Mouse (Mus musculus): ENCODE measurements at regions not wholly inside any gene's neighbourhood (a gene's known extent, or its start where the extent isn't known, plus 50 kb on each side); places are given as distances from the start of the nearest gene placed in this dataset.
"Not testable (repeated sequence)": the region's sequence is repeated elsewhere in the genome, so short reads cannot be mapped to it uniquely, and the experiment has no call there.

DNA sequence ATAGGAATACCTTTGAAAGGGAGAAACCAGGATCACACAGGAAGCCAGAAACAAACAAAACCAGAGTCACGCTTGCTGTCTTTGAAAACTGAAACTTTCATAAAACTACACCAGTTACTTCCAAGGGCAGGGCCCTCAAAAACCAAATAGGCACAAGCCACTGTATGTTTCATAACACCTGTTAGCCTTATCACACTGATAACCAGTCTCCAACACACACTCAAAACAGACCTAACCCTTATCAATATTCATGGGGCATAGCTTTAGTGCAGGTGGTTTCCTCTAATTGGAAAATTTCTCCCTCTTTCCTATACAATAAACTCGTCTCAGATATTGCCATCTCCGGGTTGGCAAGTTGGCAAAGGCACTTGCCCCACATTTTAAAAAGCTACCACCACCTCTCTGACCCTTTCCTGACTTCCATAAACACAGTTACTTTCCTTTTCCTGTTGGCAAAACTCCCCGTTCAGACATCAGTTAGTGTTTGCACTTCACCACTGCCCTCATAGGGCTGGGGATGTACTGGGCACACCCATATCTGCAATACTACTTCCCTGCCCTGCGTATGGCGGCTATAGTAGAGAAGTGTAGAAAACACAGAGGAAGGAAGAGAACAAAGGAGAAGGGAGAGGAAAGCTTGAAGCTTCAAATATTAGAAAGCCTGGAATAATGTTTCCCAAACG, 169.1 kb upstream of the Col8a1 start:
- no peak for DNase-seq (ENCODE audit: low spot score)

DNA sequence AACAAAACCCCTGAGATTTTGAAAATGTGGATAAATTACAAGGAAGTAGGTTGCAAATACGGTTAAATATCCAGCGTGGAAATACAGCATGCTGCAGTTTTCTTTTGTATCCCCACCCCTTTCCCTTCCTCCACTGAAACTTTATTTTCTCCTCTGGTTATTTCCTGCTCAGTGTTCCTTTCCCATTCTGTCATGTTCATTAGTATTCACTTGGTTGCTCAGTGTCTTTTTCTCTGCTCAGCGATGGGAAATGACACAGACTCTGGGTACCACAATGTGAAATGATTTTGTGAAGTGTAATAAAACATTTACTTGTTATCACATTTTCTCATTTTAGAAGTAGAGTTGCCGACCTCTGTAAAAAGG, 169.6 kb upstream of the Col8a1 start:
- DNase-seq (ENCODE audit: low spot score), result no peak

DNA sequence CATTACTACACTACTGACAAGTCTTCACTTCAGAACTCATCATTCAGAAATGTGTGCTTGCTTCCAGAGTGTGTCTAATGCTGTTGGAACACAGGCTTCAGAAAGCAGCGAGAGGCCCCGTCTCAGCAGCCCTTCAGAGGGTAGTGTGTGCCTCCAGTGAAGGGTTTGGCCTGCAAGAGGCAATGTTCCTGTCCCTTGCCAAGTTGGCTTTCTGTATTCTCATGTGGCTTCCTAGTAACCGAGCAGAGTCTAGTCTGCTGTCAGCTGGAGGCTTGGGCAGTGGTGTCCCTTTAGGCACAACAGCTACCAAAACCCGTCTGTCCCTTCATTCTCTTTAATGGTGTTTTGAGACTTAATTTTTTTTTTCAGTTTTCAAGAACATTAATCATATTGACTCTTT, 173.3 kb upstream of the Col8a1 start:
- DNase-seq (ENCODE audit: low spot score), result no peak

DNA sequence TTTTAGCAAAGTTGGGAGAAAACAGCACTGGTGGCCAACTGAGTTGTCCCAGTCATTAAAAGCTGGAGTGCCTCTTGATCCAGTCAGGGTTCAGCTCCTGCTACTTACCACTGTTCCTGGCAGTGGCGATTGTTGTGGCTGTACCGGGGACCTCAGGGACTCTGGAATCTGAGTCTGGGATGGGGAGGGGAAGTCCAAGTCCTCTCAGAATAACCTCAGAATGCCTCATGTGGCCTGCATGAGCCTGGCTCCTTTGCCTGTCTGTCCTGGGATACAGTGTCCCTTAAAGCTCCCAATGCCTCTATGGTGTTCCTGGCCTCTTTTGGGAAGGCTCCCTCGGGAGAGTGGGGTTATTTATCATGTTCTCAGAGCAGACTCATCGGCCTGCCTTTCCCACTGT, 173.8 kb upstream of the Col8a1 start:
- no peak for DNase-seq (ENCODE audit: low spot score)

DNA sequence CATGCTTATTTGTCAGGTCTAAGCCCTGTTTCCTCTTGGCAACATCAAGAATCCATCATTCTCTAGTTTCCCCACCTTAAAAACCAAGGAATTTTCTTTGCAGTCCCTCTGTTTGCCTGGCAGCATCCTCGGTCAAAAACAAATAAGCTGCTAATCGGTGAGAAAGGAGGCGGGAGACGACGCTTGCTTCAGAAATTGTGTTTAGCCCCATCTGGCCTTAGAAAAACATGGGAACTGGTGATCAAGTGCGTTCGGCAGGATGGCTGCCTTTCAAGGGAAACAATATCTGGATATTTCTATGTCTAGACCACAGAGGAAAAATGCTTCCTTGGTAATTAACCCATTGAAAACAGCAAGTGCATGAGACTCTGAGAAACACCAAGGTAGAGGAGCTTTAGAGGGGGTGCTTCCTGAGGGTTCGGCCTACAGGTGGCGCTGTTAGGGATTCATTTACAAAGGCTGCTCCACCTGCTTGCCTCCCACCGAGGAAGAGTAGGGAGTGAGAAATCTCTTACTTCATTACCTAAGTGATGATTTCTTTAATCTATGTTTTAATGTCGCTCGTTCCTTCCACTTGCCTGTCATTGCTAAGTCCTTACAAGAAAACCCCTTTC, 174.7 kb upstream of the Col8a1 start:
- DNase-seq (ENCODE audit: low spot score), result no peak

DNA sequence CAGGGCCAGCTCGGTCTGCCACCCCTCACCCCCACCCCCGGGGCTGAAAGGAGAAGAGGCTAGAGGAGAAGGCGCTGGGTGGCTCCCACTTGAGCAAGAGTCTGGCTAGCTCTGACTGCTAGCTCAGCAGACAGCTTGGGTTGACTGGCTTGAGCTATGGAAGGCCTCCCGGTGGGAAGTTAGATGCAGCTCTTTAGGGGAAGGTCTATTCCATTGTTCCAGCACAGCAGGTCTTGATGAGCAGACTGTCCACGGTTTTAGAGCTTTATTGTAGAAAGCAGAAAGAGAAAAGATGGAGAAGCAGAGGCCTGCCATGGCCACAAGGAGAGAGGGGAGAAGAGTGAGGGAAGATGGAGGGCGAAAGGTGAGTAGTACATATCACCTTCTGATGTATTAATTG, 190.9 kb upstream of the Col8a1 start:
- no peak for DNase-seq (ENCODE audit: low spot score)

DNA sequence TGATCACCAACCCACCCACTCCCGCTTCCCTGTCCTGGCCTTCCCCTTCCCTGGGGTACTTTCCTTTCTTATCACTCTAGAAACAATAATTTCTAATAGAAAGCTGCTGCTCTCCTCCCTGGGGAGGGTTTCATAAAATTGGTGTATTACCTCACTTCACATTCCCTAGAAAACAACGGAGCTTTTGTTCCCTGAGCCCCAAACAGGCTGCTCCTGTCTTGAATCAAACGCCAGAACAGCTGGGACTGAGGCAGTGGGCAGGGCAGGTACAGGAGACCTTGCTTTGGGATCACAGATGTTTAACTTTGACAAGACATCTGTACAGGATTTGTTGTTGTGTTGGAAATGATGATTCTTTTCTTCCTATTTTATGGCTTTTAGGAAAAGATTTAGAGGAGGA, 192.8 kb upstream of the Col8a1 start:
- DNase-seq (ENCODE audit: low spot score), result no peak

DNA sequence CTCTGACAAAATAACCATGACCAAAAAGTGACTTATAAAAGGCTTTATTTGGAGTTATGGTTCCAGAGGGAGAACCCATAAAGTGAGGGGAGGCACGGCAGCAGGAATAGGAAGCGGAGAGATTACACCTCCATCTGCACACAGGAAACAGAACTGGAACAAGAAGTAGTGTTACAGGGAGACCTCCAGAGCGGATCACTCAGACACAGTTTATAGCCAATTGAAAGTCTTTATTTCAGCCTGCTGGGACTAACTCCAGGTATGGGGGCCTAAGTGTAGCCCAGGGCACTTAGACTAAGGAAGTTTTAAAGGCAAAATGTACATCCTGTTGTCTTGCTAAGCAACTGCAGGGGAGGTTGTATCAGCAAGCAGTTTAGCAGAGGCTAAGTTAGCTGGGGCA, 195.1 kb upstream of the Col8a1 start:
- DNase-seq (ENCODE audit: low spot score), result no peak

DNA sequence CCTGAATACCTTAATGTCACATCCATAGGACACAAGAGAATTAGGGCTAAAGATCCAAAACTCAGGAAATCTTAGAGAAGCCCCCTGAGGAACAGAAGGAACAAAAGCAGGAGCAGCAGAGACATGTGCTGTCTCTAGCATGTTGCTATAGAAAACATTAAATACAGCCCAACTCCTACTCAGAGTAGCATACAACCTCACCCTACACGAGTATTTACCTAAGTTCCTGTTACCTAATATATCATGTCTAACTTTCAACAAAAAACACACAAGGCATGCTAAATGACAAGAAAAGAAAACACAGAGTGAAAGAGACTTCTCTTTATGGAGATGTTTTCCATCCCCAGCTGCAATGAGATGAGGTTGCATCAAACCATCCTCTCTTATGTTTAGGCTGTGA, 216.4 kb upstream of the Col8a1 start:
- no peak for DNase-seq (ENCODE audit: low spot score)

DNA sequence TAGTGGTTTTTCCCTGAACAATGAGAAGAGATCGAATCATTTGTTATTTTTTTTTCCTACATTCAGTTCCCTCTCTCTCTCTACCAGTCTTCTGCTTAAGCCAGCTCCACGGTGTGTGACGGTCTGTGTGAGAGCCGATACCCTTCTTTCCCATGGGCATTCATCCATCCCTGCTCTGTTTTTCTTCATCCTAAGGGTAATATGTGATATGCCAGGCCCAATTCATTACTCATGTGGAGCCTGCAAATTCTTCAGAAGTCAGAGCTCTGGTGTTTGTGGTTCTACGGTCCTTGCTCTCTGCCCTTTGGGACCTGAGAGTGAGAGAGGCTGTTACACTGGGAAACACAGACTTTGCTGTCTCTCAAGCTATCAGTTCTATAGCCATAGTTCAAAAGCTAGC, 229.6 kb upstream of the Col8a1 start:
- DNase-seq (ENCODE audit: low spot score), result no peak

DNA sequence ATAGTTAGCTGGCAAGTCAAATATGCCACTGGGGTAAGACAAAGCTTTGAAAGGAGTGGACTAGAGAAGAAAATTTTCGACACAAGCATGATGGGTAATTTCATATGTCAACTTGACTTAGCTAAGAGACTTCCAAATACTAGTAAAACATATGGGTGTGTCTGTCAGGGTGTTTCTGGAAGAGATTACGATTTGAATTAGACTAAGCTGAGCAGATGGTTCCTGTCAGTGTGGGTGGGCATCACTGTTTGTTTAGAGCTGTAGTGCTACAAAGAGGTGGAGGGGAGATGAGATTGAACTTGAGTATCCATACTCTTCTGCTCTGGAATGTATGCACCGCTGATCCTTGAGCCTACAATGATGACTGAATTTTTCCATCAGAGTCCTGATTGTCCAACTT, 251.2 kb upstream of the Col8a1 start:
- DNase-seq (ENCODE audit: low spot score), result no peak

DNA sequence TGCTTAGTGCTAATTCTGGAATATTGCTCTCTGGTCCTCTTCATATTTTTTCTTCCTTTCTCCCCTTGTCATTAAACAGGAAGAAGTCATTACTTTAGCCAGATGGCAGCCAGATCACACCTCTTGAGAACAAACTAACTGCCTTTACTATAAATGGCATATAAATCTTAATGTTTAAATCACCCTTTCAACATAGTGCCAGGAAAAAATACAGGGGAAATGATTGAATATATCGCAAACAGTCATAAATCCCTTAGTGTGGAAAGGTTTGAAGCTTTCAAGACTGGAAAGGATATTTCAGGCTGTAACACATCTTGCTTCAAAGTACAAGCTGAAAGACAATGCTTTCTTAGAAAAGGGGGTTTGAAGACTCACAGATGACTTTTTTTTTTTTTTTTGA, 259.0 kb upstream of the Col8a1 start:
- no peak for DNase-seq (ENCODE audit: low spot score)

DNA sequence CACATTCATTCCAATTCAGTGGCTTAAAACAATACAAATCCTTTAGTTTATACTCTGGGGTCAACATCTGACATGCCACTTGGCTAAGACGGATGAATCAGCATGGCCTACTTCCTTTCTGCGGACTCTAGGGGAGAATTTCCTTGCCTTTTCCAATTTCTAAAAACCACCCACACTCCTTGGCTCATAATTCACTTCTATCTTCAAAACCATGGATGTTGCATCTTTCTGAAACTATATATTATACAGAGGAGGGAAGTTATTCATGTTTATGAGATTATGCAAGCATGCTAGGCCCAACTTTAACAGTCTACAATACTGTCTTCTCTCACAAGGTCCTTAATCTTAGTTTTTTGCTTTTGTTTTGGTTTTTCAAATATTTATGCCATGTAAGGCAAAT, 273.0 kb upstream of the Col8a1 start:
- no peak for DNase-seq (ENCODE audit: low spot score)

DNA sequence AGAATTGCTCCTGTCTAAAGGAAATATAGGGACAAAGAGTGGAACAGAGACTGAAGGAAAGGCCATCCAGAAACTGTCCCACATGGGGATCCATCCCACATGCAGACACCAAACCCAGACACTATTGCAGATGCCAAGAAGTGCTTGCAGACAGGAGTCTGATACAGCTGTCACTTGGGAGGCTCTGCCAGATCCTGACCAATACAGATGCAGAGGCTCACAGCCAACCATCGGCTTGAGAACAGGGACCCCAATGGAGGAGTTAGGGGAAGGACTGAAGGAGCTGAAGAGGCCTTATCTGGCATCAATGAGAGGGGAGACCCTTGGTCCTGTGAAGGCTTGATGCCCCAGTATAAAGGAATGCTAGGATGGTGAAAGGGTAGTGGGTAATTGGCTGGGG, 274.0 kb upstream of the Col8a1 start:
- DNase-seq (ENCODE audit: low spot score), result not testable (repeated sequence)

DNA sequence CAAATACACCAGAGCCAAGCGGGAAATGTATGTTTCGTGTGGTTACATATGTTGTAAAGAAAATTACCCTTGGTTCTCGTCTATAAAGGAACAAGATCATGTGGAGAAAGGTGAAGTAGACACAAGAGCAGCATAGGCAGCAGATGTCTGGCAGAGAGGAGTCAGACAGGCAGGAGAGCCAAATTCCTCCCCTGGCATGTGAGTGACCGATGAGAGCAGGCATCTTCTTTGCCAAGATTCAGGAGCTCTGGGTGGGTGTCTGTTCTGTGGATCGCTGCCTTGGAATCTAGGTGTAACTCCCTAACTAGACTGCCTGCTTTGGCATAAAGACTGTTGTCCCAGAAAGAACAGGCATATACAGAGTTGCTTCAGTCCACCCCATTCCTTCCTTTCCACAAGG, 275.1 kb upstream of the Col8a1 start:
- no peak for DNase-seq (ENCODE audit: low spot score)

DNA sequence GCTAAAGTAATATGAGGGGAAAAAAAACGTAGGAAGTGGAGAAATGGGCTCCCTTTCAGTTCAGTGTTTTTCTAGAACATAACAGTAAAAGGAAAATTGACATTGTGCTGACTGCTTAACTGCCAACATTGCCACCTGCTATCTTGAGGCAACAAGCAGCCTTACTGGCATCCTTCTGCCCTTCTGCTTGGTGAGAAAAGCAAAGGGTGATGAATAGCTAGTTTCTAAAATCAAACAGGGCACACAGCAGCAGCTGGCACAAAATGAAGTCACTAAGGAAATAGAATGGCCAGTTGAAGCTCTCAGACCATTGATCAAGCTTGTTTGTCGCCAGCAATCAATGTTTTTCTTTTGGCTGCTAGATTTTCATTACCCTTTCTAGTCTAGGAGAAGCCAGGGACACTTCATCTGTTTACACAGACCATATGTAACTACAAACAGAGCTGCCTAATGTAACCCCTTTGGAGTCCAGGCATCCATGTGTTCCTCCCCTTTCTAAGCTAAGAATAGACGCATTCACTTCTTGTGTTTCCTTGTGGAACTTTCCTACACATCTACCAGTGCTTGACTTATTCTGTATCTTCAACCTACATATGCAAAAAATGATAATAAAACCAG, 314.2 kb upstream of the Col8a1 start:
- DNase-seq (ENCODE audit: low spot score), result no peak

DNA sequence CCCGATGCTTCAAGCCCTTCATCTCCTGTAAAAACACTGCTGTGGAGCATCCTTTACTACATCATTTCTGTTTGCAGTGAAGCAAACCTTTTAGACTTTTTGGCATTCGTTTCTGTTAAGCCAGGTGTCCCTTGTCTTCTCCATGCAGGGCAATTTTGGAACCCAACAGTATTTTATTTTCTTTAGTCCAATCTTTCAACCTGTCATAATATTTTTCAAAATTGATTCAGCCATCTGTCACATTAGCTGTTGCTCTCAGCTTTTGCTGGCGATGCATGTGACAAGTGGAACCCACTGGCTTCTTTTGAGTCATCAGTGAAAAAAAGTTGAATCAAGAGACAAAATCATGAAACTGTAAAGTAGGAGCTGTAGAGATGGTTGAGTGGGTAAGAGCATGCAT, 317.9 kb upstream of the Col8a1 start:
- DNase-seq (ENCODE audit: low spot score), result no peak

DNA sequence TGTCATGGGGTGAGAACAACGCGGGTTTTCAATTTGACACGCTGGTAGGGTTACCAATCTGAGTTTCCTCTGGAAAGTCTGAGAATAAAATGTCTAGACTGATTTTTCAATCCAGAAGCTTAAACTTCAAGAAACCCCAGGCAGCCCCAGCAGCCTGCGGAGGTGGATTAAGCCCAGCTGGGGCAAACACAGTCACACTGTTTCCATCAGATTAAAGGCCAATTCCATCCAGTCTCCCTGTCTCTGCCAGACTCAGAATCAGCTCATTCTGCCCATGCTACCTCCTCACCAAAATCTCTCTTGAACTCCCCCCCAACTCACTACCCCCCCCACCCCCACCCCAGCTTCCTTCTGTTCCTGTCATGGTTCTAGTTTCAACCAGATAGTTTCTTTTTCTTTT, 307.9 kb upstream of the Dcbld2 start:
- no peak for DNase-seq (ENCODE audit: low spot score)

DNA sequence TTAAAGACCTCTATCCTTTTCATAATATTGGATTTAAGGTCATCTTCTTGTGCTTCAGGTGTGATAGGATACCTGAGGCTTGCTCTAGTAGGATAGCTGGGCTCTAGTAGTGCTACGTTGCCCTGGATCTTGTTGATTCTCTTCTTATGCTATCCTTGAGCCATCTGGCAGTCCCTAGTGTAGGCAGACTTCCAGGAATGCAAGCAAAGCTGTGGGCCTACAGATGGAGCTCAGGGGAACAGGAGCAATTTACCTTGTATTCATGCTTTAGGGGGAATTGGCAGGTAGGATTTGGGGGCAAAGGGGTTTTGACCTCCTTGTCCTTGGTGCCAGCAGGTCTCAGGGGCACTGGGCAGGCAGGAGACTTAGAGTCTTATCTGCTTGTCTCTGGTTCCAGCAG, 297.8 kb upstream of the Dcbld2 start:
- DNase-seq (ENCODE audit: low spot score), result no peak

DNA sequence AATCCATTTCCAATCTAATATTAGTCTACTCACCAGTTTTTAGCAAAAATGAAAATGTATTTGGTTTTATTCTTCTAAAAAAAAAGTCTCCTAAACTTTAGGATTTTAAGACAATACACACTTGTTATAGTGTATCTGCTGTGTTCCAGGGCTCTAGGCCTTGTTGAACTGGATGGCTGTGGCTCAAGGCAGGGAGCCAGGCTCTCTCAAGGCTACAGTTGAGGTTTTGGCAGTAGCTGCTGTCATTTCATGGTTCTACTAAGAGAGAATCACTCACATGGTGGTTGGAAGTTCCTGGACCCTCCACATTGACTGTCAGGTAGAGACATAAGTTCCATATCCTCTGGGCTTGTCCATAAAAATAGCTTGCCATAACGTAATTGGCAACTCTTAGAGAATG, 282.2 kb upstream of the Dcbld2 start:
- DNase-seq (ENCODE audit: low spot score), result no peak

DNA sequence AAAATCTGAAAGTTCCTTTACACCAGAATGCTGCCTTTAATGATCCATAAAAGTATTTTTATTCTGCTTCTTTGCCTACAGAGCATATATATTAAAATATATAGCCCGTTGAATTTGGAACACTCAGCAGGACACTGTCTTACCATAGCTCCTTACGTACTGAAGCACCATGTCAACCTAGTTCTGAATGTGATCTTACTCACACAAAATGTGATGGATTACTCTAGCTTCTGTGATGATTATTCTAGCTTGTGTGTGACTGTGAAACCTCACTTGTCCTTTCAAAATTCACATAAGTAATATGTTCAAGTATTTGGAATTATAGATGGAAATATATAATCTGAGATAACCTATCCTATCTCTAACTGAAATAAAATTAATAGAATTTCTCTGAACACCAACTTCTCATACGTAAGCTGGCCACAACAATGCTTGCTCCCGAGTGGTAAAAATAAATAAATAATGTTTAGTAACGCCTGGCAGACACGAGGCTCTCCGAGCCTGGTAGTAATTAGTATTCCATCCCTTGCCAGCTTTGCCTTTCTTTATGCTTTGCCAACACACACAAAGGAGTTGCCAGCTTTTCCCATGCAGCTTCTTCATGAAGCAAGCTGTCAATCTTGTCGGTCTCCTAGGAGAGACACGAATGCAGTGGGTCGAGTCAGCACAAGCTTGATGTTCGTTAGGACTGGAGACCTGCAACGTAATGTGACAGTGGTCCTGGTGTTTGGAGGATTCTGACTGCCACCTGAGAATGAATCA, 271.9 kb upstream of the Dcbld2 start:
- no peak for DNase-seq (ENCODE audit: low spot score)

DNA sequence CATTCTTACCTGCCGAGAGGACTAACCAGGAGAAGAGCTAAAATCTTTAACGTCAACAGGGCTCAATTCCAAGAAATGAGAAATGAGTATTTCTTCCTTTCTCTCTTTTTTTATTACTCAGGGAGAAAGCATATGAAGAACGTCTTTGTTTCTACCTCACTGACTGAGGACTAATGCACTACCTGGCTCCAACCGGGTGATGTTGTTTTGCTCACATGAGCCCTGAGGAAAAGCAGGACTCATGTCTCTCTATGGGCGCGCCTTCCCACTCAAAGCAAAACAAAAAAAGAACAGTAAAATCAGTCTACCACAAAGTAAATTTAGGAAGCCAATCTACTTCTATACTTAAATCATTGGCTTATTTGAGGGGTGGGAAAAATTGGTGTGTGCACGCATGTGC, 271.3 kb upstream of the Dcbld2 start:
- no peak for DNase-seq (ENCODE audit: low spot score)

DNA sequence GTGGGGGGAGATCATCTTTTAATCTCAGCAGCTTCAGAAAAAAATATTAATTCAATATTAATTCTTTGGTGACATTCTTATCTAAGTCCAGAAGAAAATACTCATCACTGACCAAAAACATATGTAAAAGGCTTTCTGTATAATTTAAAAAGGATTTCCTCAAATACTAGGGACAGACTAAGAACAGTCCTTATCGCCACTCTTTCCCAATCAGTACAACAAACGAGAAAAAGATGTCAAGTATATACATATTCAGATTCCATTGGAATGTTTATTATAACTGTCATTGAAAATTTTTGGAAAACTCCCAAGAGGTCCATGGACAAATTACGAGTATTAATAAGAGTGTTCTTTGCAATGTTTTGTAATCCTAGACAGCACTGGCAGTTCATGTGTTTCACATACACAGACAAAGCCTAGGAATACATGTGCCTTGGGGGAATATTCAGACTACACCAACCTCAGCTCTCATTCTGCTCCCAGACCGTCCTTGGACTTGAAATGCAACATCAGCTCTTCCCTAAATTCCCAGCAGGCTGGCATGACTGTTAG, 270.4 kb upstream of the Dcbld2 start:
- DNase-seq (ENCODE audit: low spot score), result no peak
